Mouse (Mus musculus) right cerebral cortex, postnatal 14 days (tissue): ENCODE data around the gene Palmd.
A peak's percentile ranks its signal among the peaks of the same experiment; 100 is the strongest.

ENCODE experiments used
- DNase-seq: peaks from one replicate; pipeline ENCODE4 v3.0.0; 2022

Palmd gene

GRCm38 (mm10) chr3:116891436-116892205 lies 77.2 kb downstream of the Palmd start:
- no peak for DNase-seq

- DNase-seq, result no peak
Measured at GRCm38 (mm10) chr3:116890576-116890975, 78.2 kb downstream of the Palmd start.

GRCm38 (mm10) chr3:116889358-116889757 lies 79.4 kb downstream of the Palmd start:
- peak; percentile 7 for DNase-seq

GRCm38 (mm10) chr3:116884941-116885340 lies 83.8 kb downstream of the Palmd start:
- DNase-seq, result no peak

- no peak for DNase-seq
Measured at GRCm38 (mm10) chr3:116882221-116882960, 86.4 kb downstream of the Palmd start.

- no peak for DNase-seq
Measured at GRCm38 (mm10) chr3:116870372-116870771, 98.4 kb downstream of the Palmd start.
